Mouse (Mus musculus): ENCODE results near the gene Agbl1.
"Not testable (repeated sequence)": the region's sequence is repeated elsewhere in the genome, so short reads cannot be mapped to it uniquely, and the experiment has no call there.

The Agbl1 gene

DNA sequence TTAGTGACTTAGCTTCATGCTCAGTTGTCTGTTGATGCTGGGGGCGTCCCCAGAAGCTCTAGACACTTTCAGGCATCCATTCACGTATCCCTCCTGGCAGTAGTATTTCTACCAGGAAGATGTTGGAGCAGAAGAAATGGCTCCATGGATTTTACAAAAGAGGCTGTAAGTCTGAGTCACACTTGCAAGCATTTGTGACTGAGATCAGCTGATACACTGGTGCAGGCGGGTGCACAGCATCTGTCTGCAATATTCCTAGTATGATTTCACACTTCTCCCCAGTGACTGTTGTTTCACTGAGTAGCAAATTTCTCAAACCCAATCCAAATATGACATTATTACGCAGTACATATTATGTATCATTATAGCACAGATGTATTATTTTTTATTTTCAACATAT is 332.8 kb downstream of the Agbl1 start:
- DNase-seq (ENCODE audit: low read depth, low spot score): no peak

DNA sequence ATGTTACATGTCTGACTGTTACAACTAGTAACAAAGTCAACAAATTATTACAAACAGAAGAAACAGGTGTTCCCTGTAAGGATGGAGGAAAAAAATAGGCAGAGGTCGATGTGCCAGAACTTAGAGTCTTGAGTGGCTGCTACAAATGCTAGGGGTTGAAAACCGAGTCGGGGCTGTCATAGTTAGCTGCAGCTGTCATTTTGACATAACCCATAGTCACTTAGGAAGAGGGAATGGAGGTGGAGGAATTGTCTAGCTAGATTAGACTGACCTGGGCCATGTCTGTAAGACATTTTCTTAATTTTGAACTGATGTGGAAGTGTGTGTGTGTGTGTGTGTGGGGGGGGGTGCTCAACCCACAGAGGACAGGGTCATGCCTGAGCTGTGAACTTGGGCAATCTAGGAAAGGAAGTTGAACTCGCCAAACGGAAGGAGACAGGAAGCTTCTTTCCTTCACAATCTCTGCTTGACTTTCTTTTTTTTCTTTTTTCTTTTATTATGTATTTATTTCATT is 364.9 kb downstream of the Agbl1 start:
- no peak for DNase-seq (ENCODE audit: low read depth, low spot score)

DNA sequence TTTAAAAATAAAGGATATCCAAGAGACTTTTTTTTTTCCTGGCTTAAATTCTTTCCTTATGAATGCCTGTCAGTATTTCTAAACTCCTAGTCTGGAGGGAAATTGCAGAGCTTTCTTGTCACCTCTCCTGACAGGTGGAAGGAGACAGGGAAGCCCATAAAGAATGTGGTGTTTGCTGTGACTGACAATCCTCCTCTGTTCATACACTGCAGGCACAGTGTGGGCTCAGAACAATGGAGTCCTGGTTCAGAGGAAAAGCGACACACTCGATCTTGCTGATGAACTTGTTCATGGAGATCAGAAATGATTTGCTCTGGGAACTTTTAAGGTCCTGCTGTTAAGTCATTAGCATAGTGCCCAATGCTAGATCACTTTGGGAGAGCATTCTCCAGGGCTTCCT is 368.1 kb downstream of the Agbl1 start:
- no peak for DNase-seq (ENCODE audit: low read depth, low spot score)

DNA sequence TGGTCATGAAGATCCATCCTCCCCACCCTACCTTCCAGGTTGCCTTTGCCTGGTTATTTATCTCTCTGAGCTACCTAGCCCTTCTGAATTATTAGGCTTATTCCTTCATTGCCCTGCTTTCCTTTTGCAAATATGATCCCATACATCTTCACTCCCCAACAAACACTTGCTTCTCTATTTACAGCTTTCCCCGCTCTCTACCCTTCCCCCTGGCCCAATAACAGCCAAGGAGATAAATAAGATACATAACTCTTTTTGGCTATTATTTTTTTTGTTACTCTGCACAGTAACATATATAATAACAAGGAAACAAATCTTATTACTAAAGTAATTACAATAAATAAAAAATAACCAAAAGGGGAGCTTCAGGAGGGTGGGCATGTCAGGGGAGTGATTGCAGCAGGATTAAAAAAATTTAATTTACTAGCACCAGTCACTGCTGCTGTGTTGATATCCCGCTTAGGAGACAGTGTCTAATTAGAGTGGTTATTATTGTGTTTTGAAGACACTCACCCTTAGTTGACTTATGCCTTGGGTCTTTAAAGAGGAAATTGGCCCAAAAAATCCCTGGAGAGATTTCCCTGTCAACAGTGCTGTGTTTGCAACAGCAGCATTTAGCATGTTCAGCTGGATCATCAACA is 370.5 kb downstream of the Agbl1 start:
- DNase-seq (ENCODE audit: low read depth, low spot score): no peak

DNA sequence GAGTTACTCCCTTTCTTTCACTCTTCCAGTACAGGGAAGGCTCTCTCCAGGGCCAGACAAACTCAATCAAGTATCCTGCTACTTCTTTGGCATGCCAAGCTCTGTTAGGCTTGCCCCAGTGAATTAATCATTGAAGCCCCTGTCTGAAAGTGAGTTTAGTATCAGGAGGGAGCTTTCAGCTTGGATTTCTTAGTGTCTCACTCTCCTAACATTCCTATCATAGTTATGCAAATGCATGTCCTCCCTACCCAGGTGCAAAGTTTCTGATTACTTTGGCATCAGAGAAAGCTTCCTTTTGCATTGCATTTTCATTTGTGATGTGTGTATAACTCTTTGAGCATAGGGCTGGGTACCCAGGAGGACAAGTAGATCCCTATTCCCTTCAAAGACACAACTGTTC is 399.8 kb downstream of the Agbl1 start:
- DNase-seq (ENCODE audit: low read depth, low spot score): no peak

DNA sequence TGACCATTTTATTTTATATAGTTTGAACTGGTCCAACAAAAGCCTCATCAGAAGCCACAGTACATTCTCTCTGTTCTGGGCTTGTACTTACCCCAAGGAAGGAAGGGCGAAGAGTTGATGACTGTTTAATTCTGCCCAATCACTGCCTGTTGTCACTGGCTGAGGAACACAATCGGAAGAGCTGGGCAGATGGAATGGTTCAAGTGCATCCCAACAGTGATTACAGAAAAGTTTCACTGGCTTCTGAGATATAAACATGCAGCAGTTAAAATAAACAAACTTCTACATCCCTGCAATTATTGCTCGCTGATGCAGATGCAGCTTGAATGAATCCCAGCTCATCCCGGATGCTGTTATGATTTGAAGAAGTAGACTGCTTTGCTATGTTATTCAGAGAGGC is 421.3 kb downstream of the Agbl1 start:
- no peak for DNase-seq (ENCODE audit: low read depth, low spot score)

DNA sequence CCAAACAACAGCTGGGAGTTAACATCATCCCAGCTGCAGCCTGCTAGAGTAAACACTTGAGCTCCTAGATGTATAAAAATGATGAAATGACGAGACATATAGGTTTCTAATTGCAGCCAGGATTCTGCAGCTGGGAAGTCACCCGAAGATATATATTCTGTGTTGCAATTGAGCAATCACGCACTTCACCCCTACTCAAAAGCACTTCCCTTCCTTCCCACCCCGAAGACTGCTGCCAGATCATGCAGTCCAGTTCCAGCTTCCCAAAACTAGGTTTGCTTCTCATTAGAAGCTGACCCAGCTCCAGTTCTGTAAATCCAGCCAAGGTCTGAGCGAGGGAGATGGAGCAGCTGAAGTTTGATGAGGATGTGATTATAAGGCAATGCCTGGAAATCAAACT is 431.4 kb downstream of the Agbl1 start:
- DNase-seq (ENCODE audit: low read depth, low spot score): no peak

DNA sequence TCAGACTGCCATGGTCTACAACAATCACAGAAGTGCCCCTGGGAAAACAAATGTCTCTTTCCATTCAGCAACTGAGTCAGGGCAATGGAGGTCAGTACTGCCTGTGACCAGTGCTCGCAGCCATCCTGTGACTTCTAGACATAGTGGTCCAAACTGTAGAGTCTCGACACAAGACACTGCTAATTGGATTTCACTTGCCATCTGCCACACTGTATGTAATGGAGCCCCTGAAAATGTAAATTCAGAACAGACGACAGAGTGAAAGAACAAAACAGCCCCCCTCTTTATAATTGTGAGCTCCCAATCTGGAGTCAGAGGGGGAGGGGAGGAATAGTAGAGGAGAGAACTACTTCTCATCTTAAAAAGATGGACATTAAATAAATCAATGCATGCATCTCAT is 445.2 kb downstream of the Agbl1 start:
- DNase-seq (ENCODE audit: low read depth, low spot score): no peak

DNA sequence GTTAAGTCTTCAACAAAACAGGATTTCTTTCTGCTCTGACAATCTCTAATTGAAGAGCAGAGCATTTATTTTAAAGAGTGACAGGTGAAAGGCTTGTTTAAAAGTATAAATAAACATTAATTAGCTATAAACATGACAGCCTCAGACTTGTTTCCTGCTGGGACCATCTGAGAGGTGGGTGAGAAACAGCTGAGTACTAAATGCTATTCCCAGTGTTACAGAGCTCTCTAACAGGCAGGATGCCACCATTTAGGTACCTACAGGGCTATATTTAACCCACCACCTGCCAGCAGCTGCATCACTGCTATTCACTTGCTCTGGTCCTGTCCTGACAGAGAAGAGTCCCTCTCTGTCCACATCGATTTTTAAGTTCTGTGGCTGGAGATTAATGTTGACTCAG is 471.5 kb downstream of the Agbl1 start:
- DNase-seq (ENCODE audit: low read depth, low spot score): no peak

DNA sequence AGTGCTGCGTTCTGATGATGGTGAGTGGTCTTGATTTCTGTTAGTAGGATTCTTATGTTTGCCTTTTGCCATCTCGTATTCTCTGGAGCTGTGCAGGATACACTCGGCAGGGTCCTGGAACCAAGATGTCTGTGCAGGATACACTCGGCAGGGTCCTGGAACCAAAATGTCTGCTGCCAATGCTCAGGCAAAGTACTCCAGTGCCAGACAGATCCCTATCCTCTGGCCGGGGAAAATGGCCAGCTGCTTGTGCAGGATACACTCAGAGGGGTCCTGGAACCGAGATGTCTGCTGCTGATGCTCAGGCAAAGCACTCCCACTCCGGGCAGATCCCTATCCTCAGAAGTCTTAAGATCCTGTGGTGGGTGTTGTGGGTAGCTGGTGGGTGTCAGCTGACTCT is 502.5 kb downstream of the Agbl1 start:
- not testable (repeated sequence) for DNase-seq (ENCODE audit: low read depth, low spot score)

DNA sequence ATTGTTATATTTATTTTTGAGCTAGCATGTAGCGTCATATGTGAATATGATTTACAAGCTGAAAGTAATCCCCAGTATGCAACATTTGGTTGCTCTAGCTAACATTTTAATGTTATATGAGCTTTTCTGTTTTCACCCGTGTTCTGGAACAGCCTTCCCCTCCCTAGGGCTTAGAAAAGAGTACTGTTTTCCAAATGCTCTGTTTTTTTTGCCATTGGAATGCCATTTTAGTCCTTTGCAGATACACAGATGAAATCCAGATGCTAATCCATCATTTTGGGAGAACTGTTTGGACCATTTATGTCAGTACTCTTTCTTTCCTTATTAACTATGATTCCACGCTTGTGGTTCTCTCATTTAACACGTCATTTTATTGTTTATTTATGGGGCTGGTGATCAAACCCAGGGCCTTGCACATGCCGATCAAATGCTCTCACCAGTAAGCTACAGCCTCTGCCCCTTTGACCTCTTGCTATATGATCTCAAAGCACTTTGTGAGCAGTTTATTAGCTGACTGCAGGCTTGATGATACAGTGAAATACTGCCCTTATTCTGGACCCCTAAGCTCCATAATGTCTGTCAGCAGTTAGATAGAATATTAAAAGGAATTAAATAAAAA is 547.7 kb downstream of the Agbl1 start:
- no peak for DNase-seq (ENCODE audit: low read depth, low spot score)

DNA sequence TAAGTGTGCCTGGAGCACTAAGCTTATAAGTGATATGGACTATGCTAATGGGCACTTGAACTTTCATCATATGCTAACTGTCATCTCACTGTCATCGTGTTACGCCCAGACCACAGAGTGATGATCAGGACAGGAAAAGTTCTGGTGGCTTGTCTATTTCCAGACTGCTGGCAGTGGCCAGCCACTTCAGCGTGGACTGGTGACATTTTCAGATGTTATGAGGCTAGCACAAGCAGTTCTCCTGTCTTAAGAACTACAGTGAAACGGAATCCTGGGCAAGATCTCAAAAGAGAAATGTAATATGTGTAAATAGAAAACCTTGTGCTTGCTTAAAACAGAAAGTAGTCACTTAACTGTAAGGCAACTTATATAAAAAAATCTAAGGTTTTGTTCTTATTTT is 550.8 kb downstream of the Agbl1 start:
- no peak for DNase-seq (ENCODE audit: low read depth, low spot score)

DNA sequence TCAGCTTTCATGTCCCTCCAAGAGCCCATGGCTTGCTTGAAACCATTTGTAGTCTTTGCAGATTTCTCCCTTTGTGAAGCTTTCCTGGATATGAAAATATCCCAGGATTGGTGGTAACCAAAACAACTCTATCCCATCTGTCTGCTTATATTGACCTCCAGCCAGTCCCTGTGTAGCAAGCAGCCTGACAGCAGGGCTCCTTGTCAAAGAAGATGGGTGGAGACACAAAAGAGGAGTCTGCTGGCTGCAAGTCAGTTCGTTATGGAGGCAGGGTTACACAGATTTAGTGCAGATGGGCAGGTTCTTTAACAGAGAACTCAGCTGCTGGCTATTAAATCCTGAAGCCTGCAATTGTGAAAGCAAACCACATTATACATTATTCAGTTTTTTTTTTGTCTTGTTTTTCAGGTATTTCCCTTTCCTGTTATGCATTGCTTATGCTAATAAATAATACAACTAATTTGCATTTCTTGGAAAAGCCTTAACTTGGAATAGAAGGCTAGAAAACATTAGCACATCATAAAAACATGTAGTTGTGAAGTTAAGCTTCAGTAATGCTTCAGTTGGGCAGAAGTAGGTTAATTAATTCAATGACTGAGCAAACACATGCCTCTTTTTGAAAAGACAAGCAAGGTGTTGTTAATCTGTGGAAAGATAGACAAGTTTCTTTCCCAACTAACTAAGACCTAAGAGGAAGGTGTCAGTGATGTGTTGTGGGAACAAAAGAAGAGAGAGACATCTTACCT is 559.0 kb downstream of the Agbl1 start:
- DNase-seq (ENCODE audit: low read depth, low spot score): no peak

DNA sequence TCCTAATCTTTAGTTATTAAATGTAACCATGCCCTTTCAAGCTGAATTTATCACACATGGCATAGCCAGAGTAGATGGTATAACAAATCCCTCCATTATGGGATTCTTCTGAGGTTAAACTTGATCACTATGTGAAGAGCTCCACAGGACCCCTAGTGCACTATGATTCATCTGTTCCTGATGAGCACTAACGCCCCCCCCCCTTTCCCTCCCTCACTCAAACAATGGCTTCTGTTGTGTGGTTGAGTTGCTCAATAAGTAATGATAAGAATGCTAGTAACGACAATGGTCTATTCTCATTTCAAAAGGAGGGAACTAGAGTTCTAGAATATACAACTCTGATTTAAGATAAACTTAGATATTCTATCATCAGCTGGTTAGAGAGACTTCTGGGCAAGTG is 560.4 kb downstream of the Agbl1 start:
- no peak for DNase-seq (ENCODE audit: low read depth, low spot score)

DNA sequence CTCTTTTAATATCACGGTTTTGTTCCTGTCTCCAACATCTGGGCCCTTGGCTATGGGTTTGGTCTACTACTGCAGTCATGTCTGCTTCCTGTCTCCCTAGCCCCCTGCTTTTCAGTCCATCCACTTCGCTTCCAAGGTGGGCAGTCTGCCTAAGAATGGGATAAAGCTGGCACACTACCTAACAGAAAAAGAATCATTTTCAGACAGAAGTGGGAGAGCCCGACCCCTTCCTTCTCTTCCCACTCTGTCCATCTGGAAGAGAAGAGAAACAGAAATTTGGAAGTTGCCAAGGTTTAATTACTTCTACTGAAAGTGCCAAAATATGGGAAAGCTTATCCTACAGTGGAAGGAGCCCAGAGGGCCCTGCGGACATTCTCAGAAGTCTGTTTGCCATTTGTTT is 561.6 kb downstream of the Agbl1 start:
- DNase-seq (ENCODE audit: low read depth, low spot score): no peak

DNA sequence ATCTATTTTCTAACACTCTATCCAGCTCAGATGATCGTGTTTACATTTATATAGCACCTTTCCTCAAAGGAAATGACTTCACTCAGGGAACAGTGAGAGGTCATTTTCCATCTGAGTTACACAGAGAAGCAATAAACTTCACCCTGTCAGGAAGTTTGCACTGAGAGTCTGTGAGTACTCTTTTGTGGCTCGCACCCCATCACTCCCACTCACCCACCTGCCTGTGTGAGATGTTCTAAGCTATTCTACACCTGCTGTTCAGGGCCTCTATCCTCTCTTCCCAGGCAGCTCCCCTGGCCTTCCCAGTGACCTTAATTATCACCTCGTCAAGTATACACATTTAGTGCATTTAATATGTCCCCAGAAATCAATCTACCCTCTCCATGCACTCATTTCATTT is 580.3 kb downstream of the Agbl1 start:
- DNase-seq (ENCODE audit: low read depth, low spot score): no peak

DNA sequence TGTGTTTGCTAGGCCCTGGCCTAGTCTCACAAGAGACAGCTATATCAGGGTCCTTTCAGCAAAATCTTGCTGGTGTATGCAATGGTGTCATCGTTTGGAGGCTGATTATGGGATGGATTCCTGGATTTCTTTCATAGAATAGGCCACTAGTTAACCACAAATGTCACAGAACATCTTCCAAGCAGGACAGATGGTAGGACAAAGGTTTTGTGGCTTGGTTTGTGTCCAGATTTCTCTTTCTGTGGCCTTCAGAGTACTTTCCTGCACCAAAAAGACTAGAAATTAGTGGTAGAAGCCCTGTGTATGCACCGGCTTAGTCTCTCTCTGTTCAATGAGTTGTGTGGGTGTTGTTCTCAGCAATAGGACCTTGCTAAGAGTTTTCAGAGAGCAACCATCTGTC is 590.9 kb downstream of the Agbl1 start:
- DNase-seq (ENCODE audit: low read depth, low spot score): no peak

DNA sequence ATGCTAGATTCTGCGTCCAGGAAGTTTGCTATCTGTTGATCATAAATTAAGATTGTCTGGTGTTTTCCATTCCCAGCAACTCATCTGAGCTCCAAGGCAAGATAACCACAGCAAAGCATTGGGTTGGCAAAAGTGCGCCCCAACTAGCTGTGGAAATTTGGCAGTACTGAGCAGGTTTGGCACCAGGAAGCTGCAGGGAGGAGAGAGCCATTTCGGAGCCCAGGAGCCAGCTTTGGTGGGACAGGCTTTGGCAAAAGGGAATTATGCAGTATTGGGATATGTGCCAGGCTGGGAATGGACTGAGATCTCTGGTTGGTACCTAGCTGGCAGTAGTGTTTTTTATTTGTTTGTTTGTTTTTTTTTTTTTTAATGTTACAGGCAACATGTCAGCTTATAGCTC is 612.5 kb downstream of the Agbl1 start:
- no peak for DNase-seq (ENCODE audit: low read depth, low spot score)

DNA sequence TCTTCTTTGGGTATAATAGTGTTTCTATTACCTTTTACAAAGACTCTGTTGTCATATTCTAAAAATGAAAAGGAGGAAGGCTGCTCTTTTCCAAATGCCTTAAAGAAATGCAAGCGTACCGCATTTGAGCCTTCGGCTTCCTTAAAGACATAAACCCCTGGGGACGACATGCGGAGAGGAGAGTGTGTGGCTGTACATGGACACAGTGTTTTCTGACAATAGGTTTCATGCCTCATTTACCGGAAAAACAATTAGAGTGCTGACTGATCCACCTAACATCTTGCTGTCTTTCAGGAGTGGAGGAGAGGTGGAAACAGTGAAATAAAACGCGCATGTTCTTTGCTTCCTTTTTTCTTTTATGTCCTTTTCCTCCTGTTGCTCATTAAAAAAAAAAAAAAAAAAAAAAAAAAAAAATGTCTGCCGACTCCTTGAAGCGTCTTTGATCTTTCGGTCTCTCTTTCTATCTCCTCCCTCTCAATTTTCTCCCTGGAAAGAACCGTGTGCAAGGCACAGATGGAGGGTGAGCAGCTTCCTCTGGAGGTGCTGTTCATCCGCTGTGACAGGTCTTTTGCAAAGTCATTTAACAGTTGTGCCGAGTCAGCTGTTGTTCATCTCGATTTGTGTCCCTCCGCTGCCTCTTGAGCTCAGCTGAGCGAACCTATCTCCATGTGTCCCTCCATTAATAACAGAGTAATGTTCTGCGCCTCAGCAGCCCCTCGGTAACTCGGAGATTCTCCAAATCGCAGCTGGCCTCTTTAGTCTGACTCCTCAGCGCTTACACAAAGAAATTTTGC is 659.9 kb downstream of the Agbl1 start:
- DNase-seq (ENCODE audit: low read depth, low spot score): no peak

DNA sequence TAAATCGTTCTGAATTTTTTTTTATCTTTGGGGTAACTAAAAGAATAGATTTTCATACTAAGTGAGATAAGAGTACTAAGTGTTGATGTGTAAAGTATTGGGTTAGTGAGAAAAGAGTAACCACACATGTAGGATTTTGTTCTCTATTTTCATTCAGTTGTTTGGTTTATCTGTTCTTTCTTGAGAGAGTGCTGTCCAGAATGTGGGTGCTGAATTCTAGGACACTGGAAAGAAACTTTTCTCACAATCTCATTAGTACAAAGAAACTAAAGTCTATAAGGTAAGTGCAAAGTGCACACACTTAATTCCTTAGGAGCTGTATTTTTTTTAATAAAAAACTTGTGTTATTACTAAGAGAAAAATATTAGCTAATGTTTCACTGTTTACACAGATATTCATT is 674.4 kb downstream of the Agbl1 start:
- DNase-seq (ENCODE audit: low read depth, low spot score): no peak

DNA sequence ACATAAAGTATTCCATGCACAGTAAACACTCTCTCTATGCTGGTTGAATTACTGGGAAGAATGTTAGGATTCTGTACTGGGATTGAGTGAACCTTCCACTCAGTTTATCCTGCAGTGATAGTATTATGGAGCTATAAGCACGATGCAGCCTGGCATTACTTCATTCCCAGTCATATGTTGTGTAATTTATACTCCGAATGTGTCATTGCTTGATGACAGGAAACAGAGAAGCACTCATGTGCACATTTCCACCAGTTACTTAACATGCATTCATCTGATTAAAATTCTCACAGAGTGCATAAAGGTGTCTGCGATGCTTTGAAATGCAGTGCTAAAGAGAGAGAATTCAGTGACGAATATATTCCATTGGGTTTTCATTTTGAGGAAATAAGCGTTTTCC is 682.0 kb downstream of the Agbl1 start:
- DNase-seq (ENCODE audit: low read depth, low spot score): no peak

DNA sequence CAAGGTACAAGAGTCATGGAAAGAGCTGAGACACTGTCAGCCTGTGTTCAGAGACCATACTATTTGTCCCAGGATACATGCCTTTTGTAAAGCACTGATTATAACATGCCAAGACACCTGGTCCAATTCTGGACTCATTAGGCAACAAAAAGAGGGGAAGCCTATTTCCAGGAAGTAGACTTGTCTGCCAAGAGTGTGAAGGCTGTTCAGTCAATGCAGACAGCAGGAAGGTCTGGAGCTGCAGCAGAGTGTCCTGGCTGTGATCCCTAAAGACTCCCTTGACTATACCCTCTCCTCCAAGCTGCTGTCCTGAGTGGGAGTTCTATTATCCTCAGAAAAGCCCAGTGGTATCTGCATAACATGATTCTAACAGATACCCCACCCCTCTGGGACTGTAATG is 689.2 kb downstream of the Agbl1 start:
- no peak for DNase-seq (ENCODE audit: low read depth, low spot score)

Data from 3T3-L1 (cell line).